Mouse (Mus musculus) heart, postnatal 10 days (tissue): ENCODE results near the gene Schip1. TPM values are rescaled to one million over a fixed set of nuclear protein-coding genes. Genes with fewer than 3 reads are reported as not detected.

Experiments
- DNase-seq, 2 experiments: peaks; one replicate each; pipeline ENCODE4 v3.0.0; 2021
- intact Hi-C: fragments of 180-260 bp; cut with DNase I; formaldehyde crosslinking; loops from one replicate; pipeline ENCODE4 v1.15.1; 2025
- total RNA-seq, 2 experiments: library from RNA; stranded (reverse); gene quantifications; 2 replicates each; pipeline ENCODE4 v1.2.3; 2021

Gene Schip1
- total RNA-seq, 2 experiments from 2014 or later, result 170 to 173 TPM

DNA sequence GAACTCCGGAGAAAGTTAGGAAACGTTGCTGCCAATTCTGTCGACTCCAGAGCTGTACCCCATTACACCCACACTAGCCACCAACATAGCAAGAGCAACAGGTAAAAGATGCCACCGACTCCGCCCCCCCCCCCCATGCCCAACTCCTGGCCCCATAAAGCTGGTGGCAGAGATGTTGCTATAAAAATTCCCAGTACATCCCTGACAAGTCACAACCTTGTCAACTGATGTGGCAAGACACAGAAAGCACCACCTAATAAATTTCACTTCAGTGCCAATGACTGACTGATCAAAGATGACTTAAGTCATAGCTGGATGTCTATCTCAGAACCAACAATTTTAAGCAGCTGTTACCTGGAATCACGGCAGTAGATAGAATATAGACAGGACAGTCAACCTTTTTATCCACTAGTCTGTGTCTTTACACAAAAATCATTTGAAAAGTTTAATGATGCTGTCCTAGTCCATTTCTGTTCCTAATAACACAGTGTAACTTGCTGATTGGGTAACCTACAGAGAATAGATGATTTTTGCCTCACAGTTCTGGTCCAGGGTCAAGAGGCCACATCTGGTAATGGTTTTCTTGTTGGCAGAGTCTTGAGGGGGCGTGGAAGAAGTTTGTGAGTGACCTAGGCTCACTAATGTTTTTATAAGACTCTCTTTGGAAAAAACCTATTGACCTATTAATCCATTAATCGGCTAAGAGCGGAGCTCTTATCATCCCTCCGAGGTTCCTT lies 389.3 kb downstream of the Schip1 start:
- no peak for DNase-seq
- intact Hi-C loops, result no loop called here

DNA sequence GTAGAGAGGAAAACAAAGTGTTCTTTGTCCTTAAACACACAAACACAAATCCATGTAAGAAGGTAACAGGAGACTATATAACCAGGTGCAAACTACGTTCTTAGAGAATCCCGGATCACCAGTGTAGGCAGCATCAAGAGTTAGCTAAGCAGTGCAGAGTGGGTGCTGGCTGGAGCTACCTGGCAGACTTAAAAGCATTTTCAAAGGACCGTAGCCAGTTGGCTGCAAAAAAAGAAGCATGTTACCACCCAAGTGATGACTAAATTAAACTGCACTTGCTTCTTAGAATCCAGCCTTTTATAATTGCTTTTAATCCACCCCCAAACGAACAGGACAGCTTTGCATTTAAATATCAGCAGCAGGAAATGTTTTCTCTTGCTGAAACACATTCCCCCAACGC lies 402.0 kb downstream of the Schip1 start:
- DNase-seq, result no peak
- intact Hi-C loops, result loop anchor here (10.0 kb wide), 1 partner anchor 412 kb away; no protein-coding TSS in a partner anchor

DNA sequence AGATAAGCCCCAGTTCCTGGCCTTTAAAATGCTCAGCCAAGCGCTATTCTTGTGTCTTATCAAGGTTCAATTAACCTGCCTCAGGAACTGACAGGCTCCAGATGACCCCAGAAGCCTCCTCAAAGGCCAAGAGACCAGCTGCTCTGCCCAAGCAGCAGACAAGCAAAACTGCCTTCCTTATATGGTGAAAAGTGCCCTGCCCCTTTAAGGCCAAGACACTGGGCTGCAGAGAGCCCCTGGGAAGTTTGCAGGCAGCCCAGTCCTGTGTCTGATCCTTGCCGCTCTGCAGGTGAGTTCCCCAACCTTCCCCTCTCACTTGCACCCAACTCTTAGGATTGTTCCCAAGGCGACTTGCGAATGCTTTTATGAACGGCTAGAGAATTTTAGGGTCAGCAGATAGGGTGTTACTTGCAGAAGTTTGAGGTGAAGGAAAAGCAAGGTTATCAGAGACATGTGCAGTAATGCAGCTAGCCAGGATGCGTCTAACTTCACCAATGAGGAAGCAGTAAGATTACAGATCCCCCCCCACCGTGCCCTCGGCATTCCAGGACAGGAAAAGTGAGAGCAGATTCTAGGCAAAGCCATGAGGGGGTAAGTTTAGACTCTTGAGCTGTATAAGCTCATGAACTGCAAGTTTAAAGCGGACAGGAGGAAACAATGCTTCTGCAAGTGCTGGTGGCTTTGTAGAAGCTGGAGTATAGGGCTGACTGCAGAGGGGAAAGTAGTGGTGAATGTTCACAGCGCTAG lies 403.5 kb downstream of the Schip1 start:
- intact Hi-C loops, result loop anchor here (2.0 to 10.0 kb wide), 2 partner anchors 25 to 413 kb away; no protein-coding TSS in a partner anchor
- peak; percentile 47 to 59 for DNase-seq

DNA sequence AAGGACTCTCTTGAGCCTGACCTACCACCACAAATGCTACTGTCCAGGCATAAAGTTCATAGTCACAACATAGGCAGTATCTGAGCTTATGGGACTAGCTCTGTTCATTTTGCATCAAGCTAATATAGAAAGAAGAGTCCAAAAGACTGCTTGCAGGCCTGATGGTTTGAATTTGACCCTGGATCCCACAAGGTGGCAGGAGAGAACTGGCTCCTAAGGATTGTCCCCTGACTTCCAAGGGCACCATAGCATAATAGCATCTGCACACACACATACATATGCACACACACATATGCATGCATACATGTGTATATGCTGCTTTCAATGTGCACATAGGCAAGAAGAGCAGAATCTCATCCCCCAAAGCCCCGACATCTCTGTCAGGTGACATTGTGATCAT lies 405.0 kb downstream of the Schip1 start:
- DNase-seq, result peak in 1 of 2 experiments; percentile 26
- intact Hi-C loops, result loop anchor here (1.0 to 10.0 kb wide), 3 partner anchors 23 to 415 kb away; no protein-coding TSS in a partner anchor

DNA sequence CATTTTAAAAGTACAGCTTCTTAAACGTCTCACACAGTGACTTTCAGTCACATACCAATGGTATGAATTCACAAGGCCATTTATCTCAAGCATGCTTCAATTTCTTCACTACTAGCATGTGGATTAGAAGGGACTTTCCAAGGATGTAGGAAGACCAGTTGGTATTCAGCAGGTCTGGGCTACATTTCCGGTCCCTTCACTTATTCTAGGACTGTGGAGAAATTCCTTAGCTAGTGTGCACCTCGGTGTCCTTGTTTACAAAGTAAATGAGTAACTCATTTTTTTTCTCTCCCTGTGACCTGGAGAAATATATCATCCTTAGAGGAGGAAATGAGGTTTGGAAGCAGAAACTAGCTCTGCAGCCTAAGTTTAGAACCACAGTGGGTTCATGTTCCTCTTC lies 405.5 kb downstream of the Schip1 start:
- DNase-seq, result no peak
- intact Hi-C loops, result no loop called here

DNA sequence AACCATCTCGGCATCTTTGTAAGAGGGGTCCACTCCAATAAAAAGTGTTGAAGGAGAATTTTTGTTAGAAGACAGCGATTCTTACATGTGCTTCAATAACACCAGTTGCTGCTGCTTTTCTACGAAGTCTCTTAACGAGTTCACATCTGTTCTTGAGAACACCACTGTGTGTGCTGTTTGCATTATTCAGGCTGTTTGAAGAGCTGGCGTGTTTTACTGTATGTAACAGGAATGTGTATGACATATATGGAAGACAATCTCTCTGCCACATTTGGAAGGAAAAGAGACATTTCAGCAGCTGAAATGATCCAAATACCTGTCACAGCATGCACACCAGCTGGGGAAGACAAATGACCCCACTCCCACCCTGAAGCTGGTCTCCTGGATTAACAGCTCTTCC lies 406.0 kb downstream of the Schip1 start:
- DNase-seq, result no peak
- intact Hi-C loops, result no loop called here

DNA sequence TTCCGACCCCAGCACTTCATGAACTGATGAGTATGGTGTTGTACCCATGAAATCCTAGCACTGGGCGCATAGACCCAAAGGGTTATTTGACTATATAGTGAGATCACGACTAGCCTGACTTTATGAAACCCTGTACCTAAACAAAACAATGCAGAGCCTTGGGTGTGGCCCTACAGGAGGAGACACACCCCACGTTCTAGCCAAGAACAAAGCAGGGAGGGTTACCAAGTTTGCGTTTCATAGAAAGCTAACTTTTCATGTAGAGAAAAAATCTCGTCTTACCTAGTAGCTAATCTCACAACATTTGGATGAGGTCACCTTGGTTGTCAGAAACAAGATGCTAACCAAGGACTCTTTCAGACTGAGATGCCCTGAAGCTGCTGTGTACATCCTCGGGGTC lies 411.7 kb downstream of the Schip1 start:
- intact Hi-C loops, result no loop called here
- no peak for DNase-seq

DNA sequence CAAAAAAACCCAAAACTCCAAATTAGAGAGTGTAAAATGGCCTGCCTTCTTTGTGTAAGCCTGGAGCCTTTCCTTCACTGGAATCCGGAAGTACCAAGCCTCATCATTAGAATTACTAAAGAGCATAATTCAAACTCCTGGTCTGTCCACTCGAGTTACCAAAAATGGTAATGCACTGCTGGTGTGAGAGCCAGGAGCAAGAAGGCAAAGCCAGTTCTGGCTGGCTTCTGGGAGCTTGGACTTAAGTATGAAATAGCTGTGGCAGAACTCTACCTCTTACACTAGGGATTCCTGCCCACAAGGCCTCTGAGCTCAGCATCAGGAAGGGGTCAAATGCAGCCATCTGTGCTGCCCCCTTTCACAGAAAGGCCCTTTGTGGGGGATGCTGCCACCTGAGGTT lies 412.9 kb downstream of the Schip1 start:
- DNase-seq, result no peak
- intact Hi-C loops, result no loop called here

DNA sequence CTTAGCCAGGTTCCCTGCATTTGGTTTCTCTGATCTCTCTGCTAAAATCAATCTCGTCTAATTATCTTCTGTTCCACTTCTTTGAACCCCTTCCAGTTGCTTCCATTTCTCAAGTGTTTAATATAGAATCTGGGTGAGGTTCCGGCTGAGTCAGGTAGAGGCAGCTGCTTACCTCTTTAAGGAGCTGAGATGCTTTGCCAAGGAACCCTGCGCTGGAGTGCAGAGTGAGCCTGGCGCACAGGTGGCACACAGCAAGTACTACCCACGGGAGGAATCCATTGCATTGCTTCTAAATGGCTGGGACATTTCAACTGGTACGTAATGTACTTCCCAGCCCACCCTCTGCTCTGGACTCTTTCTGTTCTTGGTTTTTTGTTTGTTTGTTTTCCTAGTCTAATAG lies 414.7 kb downstream of the Schip1 start:
- no peak for DNase-seq
- intact Hi-C loops, result no loop called here

DNA sequence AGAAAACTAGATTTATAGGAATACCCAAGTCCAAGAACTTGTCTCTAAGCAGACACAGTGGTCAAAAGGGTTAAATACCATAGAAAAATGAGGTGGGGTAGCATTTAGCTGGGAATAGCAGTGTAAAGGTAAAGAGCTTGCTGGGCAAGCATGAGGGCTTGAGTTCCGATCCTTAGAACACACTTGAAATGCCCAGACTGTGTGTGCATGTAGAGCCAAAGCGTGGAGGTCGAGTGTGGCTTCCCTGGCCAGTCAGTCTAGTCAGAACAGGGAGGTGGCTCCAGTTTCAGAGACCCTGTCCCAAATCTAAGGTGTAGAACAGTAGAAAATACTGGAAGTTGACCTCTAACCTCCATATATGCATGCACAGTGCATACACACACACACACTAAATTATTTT lies 418.9 kb downstream of the Schip1 start:
- intact Hi-C loops, result no loop called here
- DNase-seq, result no peak

DNA sequence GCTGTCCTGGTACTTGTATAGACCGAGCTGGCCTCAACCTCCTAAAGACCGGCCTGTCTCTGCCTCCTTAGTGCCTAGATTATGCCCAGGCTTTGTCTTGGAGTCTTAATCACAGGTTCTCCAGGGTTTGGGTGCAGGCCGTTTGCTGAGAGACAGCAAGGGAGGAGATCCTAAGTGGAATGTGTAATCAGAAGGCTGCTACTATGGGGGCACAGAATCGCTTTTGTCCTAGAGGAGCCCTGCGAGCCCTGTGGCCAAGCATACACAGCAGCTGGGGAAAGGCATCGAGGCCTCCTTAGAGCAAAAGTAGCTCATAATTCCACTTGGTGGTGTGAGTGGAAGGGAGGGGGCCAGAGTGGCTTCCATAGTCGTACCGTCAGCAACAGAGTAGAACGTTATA lies 419.4 kb downstream of the Schip1 start:
- DNase-seq, result no peak

DNA sequence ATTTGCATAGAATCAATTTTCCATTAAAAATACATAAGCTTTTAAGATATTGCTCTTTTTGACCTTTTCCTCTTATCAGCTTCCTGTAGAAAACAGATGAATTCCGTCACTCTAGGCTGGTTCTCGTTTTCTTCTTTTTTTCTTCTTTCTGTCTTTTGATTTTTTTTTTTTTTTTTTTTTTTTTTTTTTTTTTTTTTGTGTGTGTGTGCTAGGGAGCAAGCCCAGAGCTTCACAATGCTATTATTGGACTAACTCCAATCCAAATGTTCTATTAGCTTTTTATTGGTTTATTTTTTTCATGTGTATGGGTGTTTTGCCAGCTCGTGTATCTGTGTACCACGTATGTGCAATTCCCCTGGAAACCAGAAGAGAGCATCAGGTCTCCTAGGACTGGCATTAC lies 420.0 kb downstream of the Schip1 start:
- intact Hi-C loops, result no loop called here
- DNase-seq, result no peak

More for the DNA sequence above, 419.4 kb downstream of the Schip1 start:
- intact Hi-C loops, result no loop called here

DNA sequence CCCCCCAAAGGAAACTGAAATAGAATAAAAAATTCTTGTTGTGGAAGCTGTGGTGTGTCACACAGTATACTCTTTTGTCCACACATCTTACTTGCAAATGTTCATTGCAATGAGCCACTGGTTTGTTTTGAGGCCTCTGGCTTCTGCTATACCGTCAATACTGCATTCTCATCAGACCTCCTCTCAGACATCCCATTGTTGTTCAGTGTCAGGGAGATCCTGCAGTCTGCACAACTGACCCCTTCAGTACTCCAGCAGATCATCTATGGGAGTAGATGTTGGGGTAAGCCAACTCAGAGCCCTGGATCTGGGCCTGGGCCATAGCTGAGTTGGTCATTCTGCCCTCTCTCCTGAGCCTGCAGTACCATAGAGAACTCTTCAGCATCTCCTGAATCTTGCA lies 423.0 kb downstream of the Schip1 start:
- intact Hi-C loops, result no loop called here
- DNase-seq, result no peak

DNA sequence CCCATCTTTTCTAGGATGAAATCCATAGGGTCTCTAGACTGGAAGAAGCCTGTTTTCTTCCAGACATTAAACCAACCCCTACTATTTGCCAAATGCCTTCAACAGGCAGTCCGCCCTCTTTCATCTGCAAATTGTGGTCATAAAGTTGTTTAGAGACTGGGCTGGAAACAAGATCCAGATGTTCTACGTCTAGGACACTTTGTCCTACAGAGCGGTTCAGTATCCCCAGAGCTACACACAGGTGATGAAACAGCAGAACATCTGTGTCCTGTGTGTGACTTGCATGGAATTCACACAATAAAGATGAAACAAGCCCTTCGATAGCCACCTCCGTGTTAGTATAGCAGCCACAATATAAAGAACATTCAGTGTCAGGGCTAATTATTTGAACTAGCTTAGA lies 423.7 kb downstream of the Schip1 start:
- DNase-seq, result no peak
- intact Hi-C loops, result no loop called here

DNA sequence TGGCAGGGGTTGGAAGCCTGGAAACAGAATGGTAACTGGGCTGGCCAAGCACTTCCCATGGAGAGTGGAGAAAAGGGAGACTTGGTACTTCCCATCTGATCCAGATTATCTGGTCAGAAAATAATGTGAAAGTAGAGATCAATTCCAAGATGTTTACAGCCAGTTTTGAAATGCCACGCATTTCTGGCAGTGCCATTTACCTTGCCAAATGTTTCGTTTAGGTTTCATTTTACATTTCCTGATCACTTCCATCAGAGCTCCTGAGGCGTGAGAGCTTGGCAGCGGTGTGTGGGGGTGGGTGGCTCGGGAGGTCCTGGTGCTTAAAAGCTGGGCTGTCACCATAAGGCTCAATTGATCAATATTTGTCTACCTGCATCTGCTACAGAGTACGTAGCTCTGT lies 426.9 kb downstream of the Schip1 start:
- no peak for DNase-seq
- intact Hi-C loops, result loop anchor here (10.0 kb wide), 1 partner anchor 513 kb away; the partner anchor contains the start of genes Ift80 and Smc4

DNA sequence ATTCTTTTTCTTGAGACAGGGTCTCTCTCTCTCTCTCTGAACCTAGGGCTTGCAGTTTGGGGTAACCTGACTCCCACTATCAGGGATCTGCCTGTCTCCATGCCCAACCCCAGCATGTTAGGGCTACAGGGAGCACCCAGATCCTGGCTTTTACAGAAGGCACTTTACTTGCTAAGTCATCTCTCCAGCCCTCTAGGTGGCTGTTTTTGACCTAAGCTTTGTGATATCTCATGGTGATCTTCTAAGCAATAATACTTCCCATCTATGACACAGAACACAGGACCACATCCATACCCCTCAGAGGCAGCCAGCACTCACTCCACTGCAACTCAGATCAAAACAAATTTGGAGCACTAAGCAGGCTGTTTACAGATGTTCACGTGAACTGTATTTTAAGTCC lies 427.5 kb downstream of the Schip1 start:
- intact Hi-C loops, result loop anchor here (2.0 to 10.0 kb wide), 2 partner anchors 23 to 513 kb away; partner anchors contain the start of genes Ift80 and Smc4

DNA sequence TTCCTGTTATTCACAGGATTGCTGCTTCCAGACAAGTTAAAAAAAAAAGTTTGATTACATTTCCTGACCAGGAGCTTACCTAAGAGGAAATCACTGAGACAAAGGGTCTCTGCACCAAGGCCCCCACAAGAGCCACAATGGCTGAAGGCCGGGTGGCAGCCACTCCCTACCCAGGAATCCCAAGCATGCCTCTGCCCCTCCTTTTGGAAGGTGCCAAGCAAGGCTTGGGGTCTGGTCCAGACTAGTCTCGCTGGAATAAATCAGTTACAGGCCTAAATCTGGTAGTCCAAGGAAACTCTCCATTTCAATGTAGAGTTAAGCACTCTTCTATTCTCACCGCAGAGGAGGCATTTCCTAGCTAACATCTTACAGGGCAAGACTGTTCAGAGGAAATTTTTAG lies 427.9 kb downstream of the Schip1 start:
- intact Hi-C loops, result loop anchor here (2.0 to 10.0 kb wide), 2 partner anchors 24 to 512 kb away; partner anchors contain the start of genes Ift80 and Smc4
- DNase-seq, result peak; percentile 50 to 51

More for the DNA sequence above, 427.5 kb downstream of the Schip1 start:
- DNase-seq, result no peak

DNA sequence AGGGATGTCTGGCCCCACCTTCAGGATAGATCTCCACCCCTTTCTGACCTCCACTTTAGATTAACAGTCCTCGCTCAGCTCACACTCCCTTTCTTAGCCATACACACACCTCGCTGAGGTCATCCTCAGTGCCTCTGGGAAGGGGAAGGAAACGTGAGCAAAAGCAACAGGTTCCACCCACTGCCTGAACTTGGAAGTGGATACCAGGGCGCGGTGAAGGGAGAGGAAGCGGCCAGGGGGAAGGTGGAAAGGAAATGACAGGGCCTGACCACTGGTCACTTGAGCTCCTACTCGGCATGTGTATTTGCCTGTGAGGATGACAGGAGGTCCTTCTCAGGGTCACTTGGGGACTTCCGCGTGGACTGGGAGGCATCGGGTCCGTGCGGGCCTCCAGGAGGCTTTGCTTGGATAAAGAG lies 428.6 kb downstream of the Schip1 start:
- peak; percentile 78 to 79 for DNase-seq
- intact Hi-C loops, result loop anchor here (2.0 to 10.0 kb wide), 2 partner anchors 24 to 512 kb away; partner anchors contain the start of genes Ift80 and Smc4

DNA sequence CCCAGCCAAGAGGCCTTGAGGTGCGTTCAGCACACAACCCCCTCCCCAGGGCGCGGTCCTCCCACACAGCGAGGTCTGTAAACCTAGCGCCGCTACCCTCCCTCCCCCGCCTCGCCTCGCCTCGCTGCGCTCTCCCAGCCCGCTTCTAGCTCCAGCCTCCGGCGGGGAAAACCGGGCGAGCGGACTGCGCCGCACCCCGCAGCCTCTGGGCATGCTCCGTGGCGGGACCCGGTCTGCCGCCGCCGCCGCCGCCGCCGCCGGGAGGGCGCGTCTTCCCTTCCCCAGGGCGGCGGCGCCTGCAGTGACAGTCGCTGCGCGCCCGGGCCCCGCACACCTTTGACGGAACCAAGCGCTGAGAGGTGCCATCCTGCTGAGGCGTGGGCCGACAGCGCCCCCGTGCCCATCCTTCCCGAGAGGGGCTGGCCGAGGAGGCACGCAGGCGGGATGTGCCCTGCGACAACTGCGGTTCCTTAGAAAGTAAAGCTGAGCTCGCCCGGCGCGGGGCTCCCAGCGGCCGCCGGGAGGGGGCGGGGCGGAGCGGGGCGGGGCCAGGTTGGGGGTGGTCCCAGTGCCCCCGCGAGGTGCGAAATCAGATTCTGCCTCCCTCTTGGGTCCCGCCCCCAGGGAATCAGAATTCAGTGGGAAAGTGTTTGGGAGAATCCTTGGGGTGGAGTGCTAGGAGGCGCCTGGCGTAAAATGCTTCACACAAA lies 429.1 kb downstream of the Schip1 start:
- DNase-seq, result peak; percentile 85 to 88
- intact Hi-C loops, result loop anchor here (2.0 to 10.0 kb wide), 4 partner anchors 25 to 511 kb away; partner anchors contain the start of genes Ift80 and Smc4

DNA sequence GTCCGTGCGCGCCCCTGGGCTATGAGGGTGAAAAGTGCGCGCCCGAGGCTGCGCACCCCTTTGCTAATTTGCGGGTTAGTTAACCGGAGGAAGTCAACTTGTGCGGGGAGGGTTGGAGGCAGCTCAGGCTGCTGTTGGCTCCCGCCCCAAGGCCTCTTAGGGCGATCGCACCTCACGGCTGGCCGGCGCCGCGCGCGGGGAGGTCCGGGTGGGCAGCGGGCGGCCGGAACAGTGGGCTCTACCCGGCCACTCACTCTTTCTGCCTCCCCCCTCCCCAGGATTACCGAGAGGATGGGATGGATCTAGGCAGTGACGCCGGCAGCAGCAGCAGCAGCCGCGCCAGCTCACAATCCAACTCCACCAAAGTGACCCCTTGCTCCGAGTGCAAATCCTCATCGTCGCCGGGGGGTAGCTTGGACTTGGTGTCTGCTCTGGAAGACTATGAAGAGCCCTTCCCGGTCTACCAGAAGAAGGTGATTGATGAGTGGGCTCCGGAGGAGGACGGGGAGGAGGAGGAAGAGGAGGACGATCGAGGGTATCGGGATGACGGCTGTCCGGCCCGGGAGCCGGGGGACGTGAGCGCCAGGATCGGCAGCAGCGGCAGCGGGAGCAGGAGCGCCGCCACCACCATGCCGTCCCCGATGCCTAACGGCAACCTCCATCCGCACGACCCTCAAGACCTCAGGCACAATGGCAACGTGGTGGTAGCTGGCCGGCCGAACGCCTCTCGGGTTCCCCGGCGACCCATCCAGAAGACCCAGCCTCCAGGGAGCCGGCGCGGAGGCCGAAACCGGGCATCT lies 429.9 kb downstream of the Schip1 start:
- intact Hi-C loops, result loop anchor here (1.0 to 10.0 kb wide), 5 partner anchors 14 to 510 kb away; partner anchors contain the start of genes Ift80 and Smc4
- DNase-seq, result peak in 1 of 2 experiments; percentile 65
